Mouse (Mus musculus): Measurements from ENCODE around the gene Zeb2. TPM values are rescaled to one million over a fixed set of nuclear protein-coding genes. Genes with fewer than 3 reads are reported as not detected.

Gene Zeb2
- 71.9 and 80.3 TPM in 2 replicates for total RNA-seq (2017)

- ATAC-seq (replicated peaks in 1 of 2; ENCODE audit: insufficient read depth in 1 of 2, low FRiP score in 2 of 2, low TSS enrichment in 1 of 2, low read depth in 1 of 2, poor library complexity in 2 of 2, severe bottlenecking in 2 of 2), result peak; percentile 16 to 33; a peak in 1 of 4 replicates
Measured at GRCm38 (mm10) chr2:45117087-45117561, at the start of gene Zeb2. Gene Zeb2, minus strand, starts transcription at chr2:45117395.

DNA sequence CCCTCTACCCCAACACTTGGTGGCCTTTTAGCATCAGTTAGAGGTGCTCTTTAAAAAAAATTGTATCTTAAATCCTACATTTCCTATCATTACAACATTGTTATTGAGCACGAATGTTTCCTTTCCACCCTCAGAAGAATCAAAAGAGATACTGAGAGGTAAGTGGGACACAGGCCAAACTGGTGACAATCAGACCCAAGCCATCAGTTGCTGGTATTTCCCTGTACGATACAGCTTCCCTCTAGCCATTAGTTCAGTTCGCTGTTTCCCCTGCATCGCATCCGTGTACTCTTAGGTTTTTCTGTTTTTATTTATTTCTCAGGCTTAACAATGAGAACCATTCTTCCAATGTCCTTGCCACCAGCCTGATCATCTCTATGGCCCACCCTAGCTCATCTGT lies 41.6 kb upstream of the Zeb2 start:
- ATAC-seq (replicated peaks in 1 of 2; ENCODE audit: insufficient read depth in 1 of 2, low FRiP score in 2 of 2, low TSS enrichment in 1 of 2, low read depth in 1 of 2, poor library complexity in 2 of 2, severe bottlenecking in 2 of 2), result no peak

DNA sequence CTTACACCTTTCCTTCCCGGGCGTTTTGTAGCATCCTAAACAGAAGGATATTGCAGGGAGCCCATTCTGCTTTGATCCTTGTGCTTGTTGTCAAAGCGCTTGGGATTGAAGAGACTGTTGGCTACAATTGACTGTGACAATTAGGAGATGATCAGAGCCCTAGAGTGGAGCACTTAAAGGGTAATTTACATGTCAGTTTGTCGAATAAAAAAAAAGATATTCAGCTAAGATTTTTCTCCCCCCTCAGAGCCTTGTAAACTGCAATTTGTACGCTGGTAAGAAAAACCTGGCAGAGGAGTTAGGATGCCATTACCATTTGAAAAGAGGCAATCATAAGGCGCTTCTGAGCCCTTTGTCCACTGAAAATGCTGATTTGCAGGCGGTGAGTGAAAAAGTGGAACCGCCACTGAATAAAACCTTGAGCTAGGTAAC lies 41.2 kb upstream of the Zeb2 start:
- no peak for ATAC-seq (replicated peaks in 1 of 2; ENCODE audit: insufficient read depth in 1 of 2, low FRiP score in 2 of 2, low TSS enrichment in 1 of 2, low read depth in 1 of 2, poor library complexity in 2 of 2, severe bottlenecking in 2 of 2)

DNA sequence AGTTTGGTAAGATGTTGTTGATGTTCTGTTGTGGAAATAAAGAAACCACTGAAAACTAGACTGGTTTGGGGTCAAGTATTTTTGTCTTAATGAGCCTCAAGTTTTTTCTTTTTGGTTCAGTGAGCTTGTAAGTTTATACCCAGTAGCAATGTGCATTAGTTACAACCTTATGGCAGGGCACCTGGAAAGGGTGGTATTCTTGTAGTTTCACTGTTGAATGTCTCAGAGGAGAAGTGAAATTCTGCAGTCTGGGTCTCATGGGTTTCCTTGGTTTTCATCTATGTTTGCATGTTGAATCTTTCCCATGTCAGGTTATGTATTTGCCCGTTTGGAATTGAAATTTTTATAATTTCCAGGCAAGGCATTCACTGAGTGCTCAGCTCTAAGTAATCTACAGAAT lies 36.1 kb upstream of the Zeb2 start:
- no peak for ATAC-seq (replicated peaks in 1 of 2; ENCODE audit: insufficient read depth in 1 of 2, low FRiP score in 2 of 2, low TSS enrichment in 1 of 2, low read depth in 1 of 2, poor library complexity in 2 of 2, severe bottlenecking in 2 of 2)

DNA sequence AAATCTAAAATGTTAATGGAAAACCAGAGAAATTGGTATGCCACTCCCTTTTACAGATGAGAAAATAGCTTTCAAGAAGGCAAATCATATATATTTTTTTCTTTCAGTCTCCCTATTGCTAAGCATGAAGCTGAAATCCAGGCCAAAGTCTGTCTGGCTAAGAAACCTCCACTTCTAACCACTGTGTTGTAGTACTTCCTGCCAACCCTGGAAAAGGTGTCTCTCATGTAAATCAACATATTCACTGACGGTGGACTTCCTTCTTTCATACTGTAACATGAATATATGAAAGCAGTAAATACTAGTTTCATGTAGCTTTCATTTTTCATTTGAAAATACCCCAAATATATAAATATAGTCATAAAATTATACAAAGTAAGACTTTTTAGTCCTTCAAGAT lies 26.0 kb upstream of the Zeb2 start:
- peak; percentile 89 to 97 for ATAC-seq (replicated peaks in 1 of 2; ENCODE audit: insufficient read depth in 1 of 2, low FRiP score in 2 of 2, low TSS enrichment in 1 of 2, low read depth in 1 of 2, poor library complexity in 2 of 2, severe bottlenecking in 2 of 2)

DNA sequence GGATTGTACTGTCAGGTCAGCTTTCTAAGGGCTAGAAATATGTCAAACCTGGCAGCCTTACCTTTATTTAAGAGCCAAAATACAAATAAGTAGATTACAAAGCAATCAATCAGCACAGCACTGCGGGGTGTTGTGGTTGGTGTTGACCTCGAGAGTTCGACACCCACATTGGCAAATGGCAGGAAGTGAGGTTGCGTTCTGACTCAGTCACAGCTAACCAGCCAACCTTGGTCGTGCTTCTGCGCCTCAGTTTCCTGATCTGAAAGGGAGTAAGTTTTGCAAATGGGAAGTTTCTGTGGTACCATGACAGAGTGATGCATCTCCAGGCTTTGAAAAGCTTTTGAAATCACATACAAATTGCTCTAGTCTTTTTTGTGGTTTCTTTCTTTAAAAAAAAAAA lies 21.7 kb upstream of the Zeb2 start:
- no peak for ATAC-seq (replicated peaks in 1 of 2; ENCODE audit: insufficient read depth in 1 of 2, low FRiP score in 2 of 2, low TSS enrichment in 1 of 2, low read depth in 1 of 2, poor library complexity in 2 of 2, severe bottlenecking in 2 of 2)

GRCm38 (mm10) chr2:45136783-45137182 lies 19.6 kb upstream of the Zeb2 start:
- ATAC-seq (replicated peaks in 1 of 2; ENCODE audit: insufficient read depth in 1 of 2, low FRiP score in 2 of 2, low TSS enrichment in 1 of 2, low read depth in 1 of 2, poor library complexity in 2 of 2, severe bottlenecking in 2 of 2), result peak; percentile 58 to 82

- no peak for ATAC-seq (replicated peaks in 1 of 2; ENCODE audit: insufficient read depth in 1 of 2, low FRiP score in 2 of 2, low TSS enrichment in 1 of 2, low read depth in 1 of 2, poor library complexity in 2 of 2, severe bottlenecking in 2 of 2)
Measured at GRCm38 (mm10) chr2:45133225-45133624, 16.0 kb upstream of the Zeb2 start.

- ATAC-seq (replicated peaks in 1 of 2; ENCODE audit: insufficient read depth in 1 of 2, low FRiP score in 2 of 2, low TSS enrichment in 1 of 2, low read depth in 1 of 2, poor library complexity in 2 of 2, severe bottlenecking in 2 of 2), result no peak
Measured at GRCm38 (mm10) chr2:45130461-45131156, 13.4 kb upstream of the Zeb2 start.

DNA sequence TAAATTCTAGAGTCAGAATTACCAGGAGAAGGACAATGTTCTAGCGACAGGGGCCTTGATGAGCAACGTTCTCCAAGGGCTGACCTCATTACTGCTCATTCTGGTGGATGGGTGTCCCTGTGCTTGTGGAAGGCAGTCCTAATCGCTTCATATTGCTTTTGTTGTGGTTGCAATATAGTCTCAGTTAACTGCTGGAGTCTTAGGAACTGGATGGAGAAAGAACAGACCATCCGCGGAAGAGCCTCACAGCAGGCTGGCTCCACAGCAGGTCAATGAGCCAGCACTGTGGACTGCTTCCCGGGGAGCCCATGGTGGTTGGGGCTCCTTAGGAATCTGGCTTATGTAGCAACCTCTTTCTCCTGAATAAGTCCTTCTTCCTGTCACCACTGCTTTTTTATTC lies 12.4 kb upstream of the Zeb2 start:
- no peak for ATAC-seq (replicated peaks in 1 of 2; ENCODE audit: insufficient read depth in 1 of 2, low FRiP score in 2 of 2, low TSS enrichment in 1 of 2, low read depth in 1 of 2, poor library complexity in 2 of 2, severe bottlenecking in 2 of 2)

GRCm38 (mm10) chr2:45128696-45129095 lies 11.5 kb upstream of the Zeb2 start:
- ATAC-seq (replicated peaks in 1 of 2; ENCODE audit: insufficient read depth in 1 of 2, low FRiP score in 2 of 2, low TSS enrichment in 1 of 2, low read depth in 1 of 2, poor library complexity in 2 of 2, severe bottlenecking in 2 of 2), result no peak

GRCm38 (mm10) chr2:45126401-45126800 lies 9.2 kb upstream of the Zeb2 start:
- ATAC-seq (replicated peaks in 1 of 2; ENCODE audit: insufficient read depth in 1 of 2, low FRiP score in 2 of 2, low TSS enrichment in 1 of 2, low read depth in 1 of 2, poor library complexity in 2 of 2, severe bottlenecking in 2 of 2), result no peak

GRCm38 (mm10) chr2:45125181-45125580 lies 8.0 kb upstream of the Zeb2 start:
- ATAC-seq (replicated peaks in 1 of 2; ENCODE audit: insufficient read depth in 1 of 2, low FRiP score in 2 of 2, low TSS enrichment in 1 of 2, low read depth in 1 of 2, poor library complexity in 2 of 2, severe bottlenecking in 2 of 2), result no peak

GRCm38 (mm10) chr2:45123490-45123889 lies 6.3 kb upstream of the Zeb2 start:
- ATAC-seq (replicated peaks in 1 of 2; ENCODE audit: insufficient read depth in 1 of 2, low FRiP score in 2 of 2, low TSS enrichment in 1 of 2, low read depth in 1 of 2, poor library complexity in 2 of 2, severe bottlenecking in 2 of 2), result no peak

DNA sequence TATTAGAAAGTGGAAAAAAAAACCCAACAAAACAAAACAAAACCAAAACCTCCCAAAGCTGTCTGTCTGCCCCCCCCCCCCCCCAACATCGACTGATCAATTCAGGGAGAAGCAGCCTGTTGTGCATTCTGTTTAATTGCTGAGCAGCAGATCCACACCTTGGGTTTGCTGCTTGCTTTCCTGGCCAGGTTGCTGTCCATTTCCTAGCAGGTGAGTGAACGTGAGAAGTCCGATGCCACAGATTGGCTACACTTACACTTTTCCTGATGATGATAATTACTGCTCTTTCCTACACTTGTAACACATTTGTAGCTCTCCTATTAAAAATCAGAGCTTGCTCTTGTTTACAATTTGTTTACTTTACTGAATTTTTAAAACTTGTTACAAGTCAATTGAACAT lies 926 bp upstream of the Zeb2 start:
- ATAC-seq (replicated peaks in 1 of 2; ENCODE audit: insufficient read depth in 1 of 2, low FRiP score in 2 of 2, low TSS enrichment in 1 of 2, low read depth in 1 of 2, poor library complexity in 2 of 2, severe bottlenecking in 2 of 2), result no peak

- ATAC-seq (replicated peaks in 1 of 2; ENCODE audit: insufficient read depth in 1 of 2, low FRiP score in 2 of 2, low TSS enrichment in 1 of 2, low read depth in 1 of 2, poor library complexity in 2 of 2, severe bottlenecking in 2 of 2), result no peak
Measured at GRCm38 (mm10) chr2:45117592-45117991, 397 bp upstream of the Zeb2 start.

DNA sequence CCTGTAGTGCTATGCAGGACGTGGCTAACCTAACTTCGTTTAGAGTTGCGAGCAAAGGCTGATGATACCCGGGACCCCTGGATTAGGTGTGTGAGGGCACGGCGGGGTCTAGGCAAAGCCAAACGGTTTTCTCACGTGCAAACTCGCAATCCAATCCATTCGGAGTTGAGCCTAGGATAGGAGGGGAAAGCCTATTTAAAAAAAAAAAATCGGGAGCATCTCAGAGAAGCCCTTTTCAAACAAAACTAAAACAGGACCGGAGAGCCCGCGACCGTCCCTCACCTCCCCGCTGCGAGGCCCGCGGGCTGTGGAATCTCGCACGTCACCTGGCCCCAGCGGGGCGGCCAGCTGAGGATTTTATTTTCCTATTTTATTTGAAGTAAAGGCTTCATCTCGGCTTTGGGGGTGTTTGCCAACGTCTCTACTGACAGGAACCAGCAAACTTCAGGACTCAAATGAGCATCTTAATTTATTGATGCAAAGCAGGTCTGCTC lies 617 bp downstream of the Zeb2 start:
- ATAC-seq (replicated peaks in 1 of 2; ENCODE audit: insufficient read depth in 1 of 2, low FRiP score in 2 of 2, low TSS enrichment in 1 of 2, low read depth in 1 of 2, poor library complexity in 2 of 2, severe bottlenecking in 2 of 2), result no peak

DNA sequence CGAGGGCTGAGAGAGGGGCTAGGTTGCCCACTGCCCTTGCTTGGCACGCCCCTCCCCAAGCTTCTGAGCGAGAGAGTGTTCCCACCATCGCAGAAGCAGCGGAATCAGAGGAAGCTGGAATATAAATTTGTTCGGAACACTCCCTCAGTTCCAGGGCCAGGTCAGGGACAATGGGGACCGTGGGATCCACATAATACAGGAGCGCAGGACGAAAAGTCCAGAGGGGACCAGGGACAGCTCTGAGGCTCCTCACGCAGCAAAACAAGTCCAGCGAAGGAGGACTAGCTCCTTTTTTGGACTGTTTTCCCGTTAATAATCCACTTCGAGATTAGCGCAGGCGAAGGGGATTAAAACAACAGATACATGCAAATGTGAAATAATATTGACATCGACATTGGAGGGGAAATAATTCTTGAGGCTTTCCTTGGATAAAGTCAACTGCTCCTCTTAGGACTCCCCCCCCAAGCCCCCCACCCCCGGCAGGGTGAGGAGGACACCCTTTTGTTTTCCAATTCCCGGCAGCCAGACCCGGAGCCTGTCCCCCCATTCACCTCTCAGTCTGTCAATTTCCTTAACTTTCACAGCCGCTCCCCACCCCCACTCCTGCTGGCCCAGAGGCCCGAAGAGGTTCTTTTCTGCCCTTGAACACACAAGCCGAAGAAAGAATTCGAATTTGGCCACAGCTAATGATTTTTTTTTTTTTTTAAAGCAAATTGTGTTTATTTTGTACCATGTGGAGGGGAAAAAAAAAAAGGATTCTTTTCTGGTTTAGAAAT lies 1.3 kb downstream of the Zeb2 start:
- no peak for ATAC-seq (replicated peaks in 1 of 2; ENCODE audit: insufficient read depth in 1 of 2, low FRiP score in 2 of 2, low TSS enrichment in 1 of 2, low read depth in 1 of 2, poor library complexity in 2 of 2, severe bottlenecking in 2 of 2)

Measured in hematopoietic stem cell, adult 5-6 weeks (primary cell).